Mouse (Mus musculus) lung, adult 2 months (tissue): ENCODE measurements around the gene Rhof.

Experiments used
- CTCF ChIP-seq: fragments of 200-500 bp; IDR thresholded peaks from 2 replicates; pipeline ENCODE4 v1.5.1; 2011; ENCODE audit warnings: mild to moderate bottlenecking, low read length, control low read depth; ENCODE audit not compliant: insufficient read depth
- POLR2A ChIP-seq: fragments of 200-500 bp; IDR thresholded peaks from 2 replicates; pipeline ENCODE4 v1.6.1; 2011; ENCODE audit warnings: low read depth, mild to moderate bottlenecking, control low read depth, low read length, borderline replicate concordance; ENCODE audit errors: extremely low read depth

GRCm38 (mm10) chr5:123166437-123166836, 33.9 kb upstream of the Rhof start:
- no peak for TF ChIP-seq CTCF
- TF ChIP-seq POLR2A, result no peak
